Mouse (Mus musculus) kidney, embryonic 15.5 days (tissue): ENCODE results near the gene Snx27. TPM values are rescaled to one million over a fixed set of nuclear protein-coding genes. Genes with fewer than 3 reads are reported as not detected.

ENCODE experiments used
- ATAC-seq: fragments of 200-750 bp; cut with Nextera tagmentation; replicated peaks from 2 replicates; pipeline ENCODE4 v1.8.0; 2017; ENCODE audit warnings: moderate TSS enrichment; ENCODE audit not compliant: low FRiP score
- H3K27ac ChIP-seq: fragments of 300-500 bp; sonication (generic); 2 replicates; pipeline ENCODE4 v1.5.1; 2015; ENCODE audit warnings: mild to moderate bottlenecking, inconsistent platforms
- H3K27me3 ChIP-seq: fragments of 300-500 bp; sonication (generic); 2 replicates; pipeline ENCODE4 v1.6.1; 2015; ENCODE audit warnings: inconsistent platforms
- H3K36me3 ChIP-seq: fragments of 300-500 bp; sonication (generic); 2 replicates; pipeline ENCODE4 v1.6.1; 2015; ENCODE audit warnings: inconsistent platforms
- H3K4me1 ChIP-seq: fragments of 300-500 bp; sonication (generic); 2 replicates; pipeline ENCODE4 v1.6.1; 2015; ENCODE audit warnings: inconsistent platforms
- H3K4me2 ChIP-seq: fragments of 300-500 bp; sonication (generic); 2 replicates; pipeline ENCODE4 v1.6.1; 2015; ENCODE audit warnings: moderate library complexity, mild to moderate bottlenecking, inconsistent platforms
- H3K4me3 ChIP-seq: fragments of 300-500 bp; sonication (generic); replicated peaks from 2 replicates; pipeline ENCODE4 v1.5.1; 2015; ENCODE audit warnings: mild to moderate bottlenecking, inconsistent platforms
- H3K9ac ChIP-seq: fragments of 300-500 bp; sonication (generic); 2 replicates; pipeline ENCODE4 v1.6.1; 2015; ENCODE audit warnings: mild to moderate bottlenecking, inconsistent platforms
- H3K9me3 ChIP-seq: fragments of 300-500 bp; sonication (generic); replicated peaks from 2 replicates; pipeline ENCODE4 v1.6.1; 2016; ENCODE audit warnings: inconsistent platforms
- WGBS: fragments of 180-500 bp; shearing (Covaris S2); methylation state at CpG from one replicate; pipeline ENCODE4 v1.1.7; 2015; ENCODE audit warnings: mixed read lengths; 5-methylcytosine and 5-hydroxymethylcytosine counted together
- polyA plus RNA-seq: library from polyadenylated mRNA; unstranded; fragments of >200 nt; fragmentation: Nextera tagmentation; extraction: Ambion mirVana; gene quantifications from 2 replicates; pipeline ENCODE4 v1.2.1, GENCODE M21; 2015

Gene Snx27
- polyA plus RNA-seq, 1 experiment from 2014 or later = 47.2 TPM

GRCm38 (mm10) chr3:94565127-94565526 lies 17.4 kb downstream of the Snx27 start:
- Histone ChIP-seq H3K9ac (no peak overlapping the region), H3K36me3 (peaks cover 8% of the 10 kb centered on the region), H3K4me1 (peaks cover 14% of the 10 kb centered on the region), H3K27ac (0 out of 2 replicates have a peak overlapping the region, but pooled peaks have one; percentile 56), H3K9me3 (no peaks in the 10 kb centered on the region), H3K4me2 (no peak overlapping the region), H3K4me3 (no peak overlapping the region), H3K27me3 (no peaks in the 10 kb centered on the region)
- 41% methylated on average over 3 of the region's 3 CpGs for WGBS
- no peak for ATAC-seq

- Histone ChIP-seq H3K4me3 (no peak overlapping the region), H3K9ac (no peak overlapping the region), H3K4me2 (no peak overlapping the region), H3K27me3 (no peaks in the 10 kb centered on the region), H3K4me1 (peaks cover 16% of the 10 kb centered on the region), H3K9me3 (no peaks in the 10 kb centered on the region), H3K27ac (0 out of 2 replicates have a peak overlapping the region, but pooled peaks have one; percentile 56), H3K36me3 (peaks cover 15% of the 10 kb centered on the region)
- no peak for ATAC-seq
- WGBS = 66% methylated on average over 4 of the region's 4 CpGs
These were observed 18.0 kb downstream of the Snx27 start for GRCm38 (mm10) chr3:94564356-94565010.

- H3K4me3 ChIP-seq = no peak overlapping the region
- H3K9me3 ChIP-seq = no peaks in the 10 kb centered on the region
- no peak overlapping the region for H3K27ac ChIP-seq
- H3K4me2 ChIP-seq = no peak overlapping the region
- H3K4me1 ChIP-seq = peaks cover 16% of the 10 kb centered on the region
- H3K27me3 ChIP-seq = no peaks in the 10 kb centered on the region
- H3K36me3 ChIP-seq = peaks cover 25% of the 10 kb centered on the region
- WGBS = 68% methylated on average over 3 of the region's 3 CpGs
- no peak for ATAC-seq
- no peak overlapping the region for H3K9ac ChIP-seq
These were observed 19.4 kb downstream of the Snx27 start for GRCm38 (mm10) chr3:94563163-94563562.

GRCm38 (mm10) chr3:94559931-94560429 lies 22.5 kb downstream of the Snx27 start:
- Histone ChIP-seq H3K36me3 (peaks cover 33% of the 10 kb centered on the region), H3K9ac (no peak overlapping the region), H3K4me2 (no peak overlapping the region), H3K27ac (no peak overlapping the region), H3K27me3 (no peaks in the 10 kb centered on the region), H3K4me3 (no peak overlapping the region), H3K4me1 (peaks cover 10% of the 10 kb centered on the region), H3K9me3 (no peaks in the 10 kb centered on the region)
- WGBS = 81% methylated on average over 5 of the region's 5 CpGs
- ATAC-seq = no peak

GRCm38 (mm10) chr3:94549041-94549440 lies 33.5 kb downstream of the Snx27 start:
- Histone ChIP-seq H3K4me2 (no peak overlapping the region), H3K4me3 (no peak overlapping the region), H3K27me3 (no peaks in the 10 kb centered on the region), H3K27ac (no peak overlapping the region), H3K9me3 (no peaks in the 10 kb centered on the region), H3K36me3 (no peaks in the 10 kb centered on the region), H3K9ac (no peak overlapping the region), H3K4me1 (no peaks in the 10 kb centered on the region)
- no peak for ATAC-seq
- WGBS = 94% methylated on average over 2 of the region's 2 CpGs

- H3K27me3 ChIP-seq = no peaks in the 10 kb centered on the region
- no peak for ATAC-seq
- H3K9me3 ChIP-seq = no peaks in the 10 kb centered on the region
- 94% methylated on average over 3 of the region's 3 CpGs for WGBS
- no peak overlapping the region for H3K27ac ChIP-seq
- H3K36me3 ChIP-seq = peaks cover 11% of the 10 kb centered on the region; the same call in 1 of the 2 replicates
- H3K9ac ChIP-seq = no peak overlapping the region
- no peak overlapping the region for H3K4me3 ChIP-seq
- no peak overlapping the region for H3K4me2 ChIP-seq
- no peaks in the 10 kb centered on the region for H3K4me1 ChIP-seq
These were observed 45.3 kb downstream of the Snx27 start for GRCm38 (mm10) chr3:94537187-94537586.

- Histone ChIP-seq H3K4me2 (no peak overlapping the region), H3K27ac (no peak overlapping the region), H3K4me3 (no peak overlapping the region), H3K27me3 (no peaks in the 10 kb centered on the region), H3K9ac (no peak overlapping the region), H3K9me3 (no peaks in the 10 kb centered on the region), H3K4me1 (no peaks in the 10 kb centered on the region), H3K36me3 (peaks cover 15% of the 10 kb centered on the region; the same call in 1 of the 2 replicates)
- no peak for ATAC-seq
These were observed 48.5 kb downstream of the Snx27 start for GRCm38 (mm10) chr3:94533968-94534367.

- H3K36me3 ChIP-seq = peaks cover 55% of the 10 kb centered on the region
- H3K27me3 ChIP-seq = no peaks in the 10 kb centered on the region
- ATAC-seq = no peak
- H3K27ac ChIP-seq = no peak overlapping the region
- 58% methylated on average over 2 of the region's 2 CpGs for WGBS
- no peak overlapping the region for H3K4me2 ChIP-seq
- H3K9me3 ChIP-seq = no peaks in the 10 kb centered on the region
- H3K4me1 ChIP-seq = no peaks in the 10 kb centered on the region
- H3K4me3 ChIP-seq = no peak overlapping the region
- no peak overlapping the region for H3K9ac ChIP-seq
These were observed 55.8 kb downstream of the Snx27 start for GRCm38 (mm10) chr3:94526731-94527130.

- Histone ChIP-seq H3K4me1 (no peaks in the 10 kb centered on the region), H3K36me3 (peaks cover 60% of the 10 kb centered on the region), H3K9me3 (no peaks in the 10 kb centered on the region), H3K4me3 (no peak overlapping the region), H3K4me2 (no peak overlapping the region), H3K9ac (no peak overlapping the region), H3K27ac (no peak overlapping the region), H3K27me3 (no peaks in the 10 kb centered on the region)
- no peak for ATAC-seq
- 92% methylated on average over 1 of the region's 1 CpGs for WGBS
These were observed 75.9 kb downstream of the Snx27 start for GRCm38 (mm10) chr3:94506664-94507063.

- ATAC-seq = no peak
- Histone ChIP-seq H3K4me2 (no peak overlapping the region), H3K36me3 (peaks cover 57% of the 10 kb centered on the region), H3K27me3 (no peaks in the 10 kb centered on the region), H3K9ac (no peak overlapping the region), H3K4me3 (no peak overlapping the region), H3K4me1 (no peaks in the 10 kb centered on the region), H3K9me3 (no peaks in the 10 kb centered on the region), H3K27ac (no peak overlapping the region)
- 81% methylated on average over 3 of the region's 3 CpGs for WGBS
These were observed 80.3 kb downstream of the Snx27 start for GRCm38 (mm10) chr3:94502243-94502642.

- 91% methylated on average over 4 of the region's 4 CpGs for WGBS
- Histone ChIP-seq H3K9me3 (no peaks in the 10 kb centered on the region), H3K4me2 (no peak overlapping the region), H3K9ac (no peak overlapping the region), H3K4me1 (no peaks in the 10 kb centered on the region), H3K27me3 (no peaks in the 10 kb centered on the region), H3K27ac (no peak overlapping the region), H3K36me3 (peaks cover 67% of the 10 kb centered on the region), H3K4me3 (no peak overlapping the region)
- no peak for ATAC-seq
These were observed 85.4 kb downstream of the Snx27 start for GRCm38 (mm10) chr3:94497162-94497561.

GRCm38 (mm10) chr3:94487581-94487980 lies 94.9 kb downstream of the Snx27 start:
- WGBS = 70% methylated on average over 6 of the region's 6 CpGs
- no peaks in the 10 kb centered on the region for H3K27me3 ChIP-seq
- H3K4me3 ChIP-seq = no peak overlapping the region
- H3K36me3 ChIP-seq = peaks cover 2% of the 10 kb centered on the region; the same call in 1 of the 2 replicates
- no peak for ATAC-seq
- H3K4me2 ChIP-seq = no peak overlapping the region
- no peak overlapping the region for H3K9ac ChIP-seq
- H3K9me3 ChIP-seq = no peaks in the 10 kb centered on the region
- H3K4me1 ChIP-seq = no peaks in the 10 kb centered on the region
- H3K27ac ChIP-seq = no peak overlapping the region

GRCm38 (mm10) chr3:94485922-94486321 lies 96.6 kb downstream of the Snx27 start:
- Histone ChIP-seq H3K4me1 (no peaks in the 10 kb centered on the region), H3K9me3 (no peaks in the 10 kb centered on the region), H3K36me3 (no peaks in the 10 kb centered on the region), H3K27me3 (peaks cover 11% of the 10 kb centered on the region; the same call in 1 of the 2 replicates), H3K4me3 (no peak overlapping the region), H3K4me2 (no peak overlapping the region), H3K27ac (no peak overlapping the region), H3K9ac (no peak overlapping the region)
- WGBS = 79% methylated on average over 7 of the region's 7 CpGs
- ATAC-seq = no peak
